ENCODE assay signal across 8 mouse cellular contexts in the genomic region with DNA sequence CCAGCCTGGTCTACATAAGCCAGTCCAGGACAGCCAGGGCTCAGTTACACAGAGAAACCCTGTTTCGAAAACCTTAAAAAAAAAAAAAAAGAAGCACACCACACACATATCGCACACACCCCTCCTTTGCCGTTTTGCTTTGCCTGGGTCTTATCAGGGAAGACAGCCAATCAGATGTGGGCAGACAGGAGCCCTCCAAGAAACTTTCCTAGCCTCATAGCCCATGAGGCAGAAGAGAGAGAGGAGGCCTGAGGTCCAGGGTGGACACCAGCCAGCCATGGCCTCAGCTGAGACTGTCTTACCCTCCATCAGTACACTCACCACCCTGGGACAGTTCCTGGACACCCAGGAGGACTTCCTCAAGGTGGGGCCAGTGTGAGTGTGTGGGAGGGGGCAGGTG. TPM values are rescaled to one million over a fixed set of nuclear protein-coding genes. Genes with fewer than 3 reads are reported as not detected.
DNase-seq lines count a peak whose midpoint lies in the region; ATAC-seq lines count a peak whose summit lies in the region.

A gene (plus strand): TSS at position 177 of the 400 bp plus-strand sequence.

- peak; percentile 66 for ATAC-seq in heart, embryonic 12.5 days (ENCODE audit: insufficient number of reproducible peaks, low FRiP score)
- no peak for ATAC-seq in hindbrain, embryonic 12.5 days (ENCODE audit: low FRiP score)
- no peak for ATAC-seq in midbrain, embryonic 12.5 days (ENCODE audit: low FRiP score, low read depth)

- peak within 1 kb of the TSS; percentile 63 for H3K27ac ChIP-seq in heart, embryonic 12.5 days (ENCODE audit: poor library complexity, severe bottlenecking)
- no peak within 1 kb of the TSS for H3K27ac ChIP-seq in hindbrain, embryonic 12.5 days
- no peak within 1 kb of the TSS for H3K27ac ChIP-seq in midbrain, embryonic 12.5 days (replicated peaks)

- no peaks in the 10 kb centered on the region for H3K9me3 ChIP-seq in heart, embryonic 12.5 days (replicated peaks)
- no peaks in the 10 kb centered on the region for H3K9me3 ChIP-seq in hindbrain, embryonic 12.5 days (replicated peaks)
- no peaks in the 10 kb centered on the region for H3K9me3 ChIP-seq in midbrain, embryonic 12.5 days

- DNase-seq in heart, adult 11 months, result no peak
- peak; percentile 96 for DNase-seq in MEL-GATA-1-ER (ENCODE audit: extremely low read depth, low read depth)
- DNase-seq in right cerebral cortex, adult 2 months (ENCODE audit: low spot score in 2 of 2), result no peak
- no peak for DNase-seq in urinary bladder, adult 2 months (ENCODE audit: low spot score)
- no peak for DNase-seq in embryo, embryonic 11 days

- no peaks in the 10 kb centered on the region for H3K36me3 ChIP-seq in heart, embryonic 12.5 days
- H3K36me3 ChIP-seq in hindbrain, embryonic 12.5 days, result no peaks in the 10 kb centered on the region
- no peaks in the 10 kb centered on the region for H3K36me3 ChIP-seq in midbrain, embryonic 12.5 days

- H3K4me1 ChIP-seq in heart, embryonic 12.5 days (replicated peaks), result peaks cover 7% of the 10 kb centered on the region; the same call in 1 of the 2 replicates
- H3K4me1 ChIP-seq in hindbrain, embryonic 12.5 days, result peaks cover 11% of the 10 kb centered on the region
- H3K4me1 ChIP-seq in midbrain, embryonic 12.5 days, result peaks cover 15% of the 10 kb centered on the region

- 39% methylated on average over 3 of the region's 3 CpGs for WGBS in heart, embryonic 12.5 days
- 74% methylated on average over 3 of the region's 3 CpGs for WGBS in hindbrain, embryonic 12.5 days
- WGBS in midbrain, embryonic 12.5 days, result 89% methylated on average over 3 of the region's 3 CpGs

- H3K9ac ChIP-seq in heart, embryonic 12.5 days, result peak within 1 kb of the TSS; percentile 78
- peak within 1 kb of the TSS; percentile 53 for H3K9ac ChIP-seq in hindbrain, embryonic 12.5 days
- peak within 1 kb of the TSS; percentile 60 for H3K9ac ChIP-seq in midbrain, embryonic 12.5 days (replicated peaks)

- peaks cover 24% of the 10 kb centered on the region for H3K27me3 ChIP-seq in heart, embryonic 12.5 days (replicated peaks)
- H3K27me3 ChIP-seq in hindbrain, embryonic 12.5 days, result peaks cover 32% of the 10 kb centered on the region
- H3K27me3 ChIP-seq in midbrain, embryonic 12.5 days, result peaks cover 59% of the 10 kb centered on the region

- peak within 1 kb of the TSS; percentile 97 for H3K4me2 ChIP-seq in heart, embryonic 12.5 days
- H3K4me2 ChIP-seq in hindbrain, embryonic 12.5 days (replicated peaks), result peak within 1 kb of the TSS; percentile 81
- H3K4me2 ChIP-seq in midbrain, embryonic 12.5 days (replicated peaks), result peak within 1 kb of the TSS; percentile 92

- peak within 1 kb of the TSS; percentile 66 for H3K4me3 ChIP-seq in heart, embryonic 12.5 days
- H3K4me3 ChIP-seq in hindbrain, embryonic 12.5 days, result peak within 1 kb of the TSS; percentile 49
- peak within 1 kb of the TSS; percentile 56 for H3K4me3 ChIP-seq in midbrain, embryonic 12.5 days

RNA-seq across cellular contexts. Expression of the gene that starts here (rescaled TPM):
- 12.1 and 17.9 TPM in 2 replicates for polyA plus RNA-seq in heart, embryonic 12.5 days (2016; fragmentation: Nextera tagmentation; extraction: Ambion mirVana)
- polyA plus RNA-seq in hindbrain, embryonic 12.5 days (2016; fragmentation: Nextera tagmentation; extraction: Ambion mirVana), result 3.7 and 4.2 TPM in 2 replicates
- 4.3 and 4.5 TPM in 2 replicates for polyA plus RNA-seq in midbrain, embryonic 12.5 days (2016; fragmentation: Nextera tagmentation; extraction: Ambion mirVana)
- 0.15 TPM in 2 replicates for polyA plus RNA-seq in urinary bladder, adult 2 months (2012; rRNA removed)
